Comparison of ENCODE assay signal across 12 mouse cellular contexts in the genomic region with DNA sequence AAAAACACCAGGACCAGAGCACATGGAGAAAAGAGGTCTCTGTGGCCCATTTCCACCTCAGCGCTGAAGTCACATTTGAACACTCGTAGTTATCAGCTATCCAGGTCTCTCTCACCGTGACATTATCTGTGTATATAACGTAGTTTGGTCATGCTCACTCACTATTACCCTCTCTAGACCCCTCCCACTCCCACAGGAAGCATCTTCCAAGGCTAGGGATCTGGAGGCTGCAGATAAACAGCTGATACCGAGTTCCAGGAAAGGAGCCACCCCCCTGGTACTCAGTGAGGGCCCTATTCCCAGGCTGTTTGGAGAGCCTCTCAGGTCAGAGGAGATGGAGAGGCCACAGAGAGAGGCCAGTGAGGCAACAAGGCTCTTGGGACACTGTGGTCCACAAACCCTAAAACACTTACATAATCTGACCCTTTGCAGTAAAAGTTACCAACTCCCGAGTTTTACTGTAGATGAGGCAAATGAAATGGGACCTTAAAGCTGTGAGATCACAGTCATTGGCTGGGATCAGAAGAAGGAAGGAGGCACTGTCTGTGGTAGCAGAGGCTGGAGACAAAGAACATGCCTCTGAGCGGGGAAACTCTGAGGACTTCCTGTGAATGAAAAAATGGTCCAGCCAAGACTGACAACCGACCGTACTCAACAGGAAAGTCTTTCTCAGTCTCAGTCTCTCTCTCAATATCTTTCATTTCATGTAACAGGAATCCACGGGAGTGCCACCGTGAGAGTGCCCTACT. TPM values are rescaled to one million over a fixed set of nuclear protein-coding genes. Genes with fewer than 3 reads are reported as not detected.
A peak's percentile ranks its signal among the peaks of the same experiment; 100 is the strongest.
DNase-seq lines count a peak whose midpoint lies in the region; ATAC-seq and TF ChIP-seq lines count a peak whose summit lies in the region.
"Had no signal": no experiment of that assay in that cellular context is flagged by ENCODE, and none has a peak within 500 bp of the region (broad histone marks: within the 10 kb centered on the region; RNA-seq: fewer than 3 reads in every experiment).

No protein-coding gene starts in this region.

- H3K4me3 ChIP-seq in heart, embryonic 13.5 days = no peak overlapping the region
- no peak overlapping the region for H3K4me3 ChIP-seq in heart, adult 2 months
- no peak overlapping the region; the same call in 1 of the 2 replicates for H3K4me3 ChIP-seq in liver, embryonic 12.5 days
- H3K4me3 ChIP-seq in lung, adult 2 months (replicated peaks; ENCODE audit: extremely low read depth, low read depth, low read length) = no peak overlapping the region

- peaks cover 30% of the 10 kb centered on the region for H3K4me1 ChIP-seq in heart, embryonic 13.5 days
- H3K4me1 ChIP-seq in heart, adult 2 months (ENCODE audit: control insufficient read depth, insufficient read depth, low read length) = peaks cover 3% of the 10 kb centered on the region; the same call in 1 of the 2 replicates
- H3K4me1 ChIP-seq in liver, embryonic 12.5 days = peaks cover 85% of the 10 kb centered on the region
- peaks cover 4% of the 10 kb centered on the region; the same call in 1 of the 2 replicates for H3K4me1 ChIP-seq in lung, adult 2 months (ENCODE audit: control insufficient read depth, insufficient read depth, low read length)

- no peak for TF ChIP-seq EP300 in heart, adult 2 months (IDR thresholded peaks at IDR 0.05; ENCODE audit: insufficient read depth, low read depth, low read length)

- H3K79me2 ChIP-seq in heart, adult 2 months (replicated peaks; ENCODE audit: control insufficient read depth, insufficient read depth, low read length) = no peaks in the 10 kb centered on the region

- TF ChIP-seq POLR2A in heart, adult 2 months (IDR thresholded peaks at IDR 0.05; ENCODE audit: insufficient read depth, low read depth, low read length) = no peak
- TF ChIP-seq POLR2A in lung, adult 2 months (IDR thresholded peaks at IDR 0.05; ENCODE audit: borderline replicate concordance, extremely low read depth, low read depth, low read length) = no peak

- TF ChIP-seq CTCF in heart, adult 2 months (IDR thresholded peaks at IDR 0.05) = no peak
- TF ChIP-seq CTCF in lung, adult 2 months (IDR thresholded peaks at IDR 0.05; ENCODE audit: insufficient read depth, low read length) = no peak

- H3K4me2 ChIP-seq in heart, embryonic 13.5 days = peak overlapping the region; percentile 18; the same call in 1 of the 2 replicates
- H3K4me2 ChIP-seq in liver, embryonic 12.5 days = peak overlapping the region; percentile 97

- ATAC-seq in heart, embryonic 13.5 days (ENCODE audit: extremely low read depth, insufficient number of reproducible peaks, low FRiP score, low TSS enrichment) = no peak
- peak; percentile 94 for ATAC-seq in liver, embryonic 12.5 days

- no peaks in the 10 kb centered on the region for H3K36me3 ChIP-seq in heart, embryonic 13.5 days
- H3K36me3 ChIP-seq in heart, adult 2 months (ENCODE audit: control insufficient read depth, insufficient read depth, low read length) = no peaks in the 10 kb centered on the region
- no peaks in the 10 kb centered on the region for H3K36me3 ChIP-seq in liver, embryonic 12.5 days

- WGBS in heart, embryonic 13.5 days = 58% methylated on average over 11 of the region's 11 CpGs
- WGBS in heart, adult 2 months = 53% methylated on average over 11 of the region's 11 CpGs
- 14% methylated on average over 11 of the region's 11 CpGs for WGBS in liver, embryonic 12.5 days (ENCODE audit: insufficient replicate concordance)
- 50% methylated on average over 11 of the region's 11 CpGs for WGBS in lung, adult 2 months

- H3K27ac ChIP-seq in heart, embryonic 13.5 days (replicated peaks) = 0 out of 2 replicates have a peak overlapping the region, but pooled peaks have one; percentile 20
- no peak overlapping the region for H3K27ac ChIP-seq in heart, adult 2 months
- peak overlapping the region; percentile 97 for H3K27ac ChIP-seq in liver, embryonic 12.5 days

- H3K9me3 ChIP-seq in heart, embryonic 13.5 days = no peaks in the 10 kb centered on the region
- no peaks in the 10 kb centered on the region for H3K9me3 ChIP-seq in liver, embryonic 12.5 days (replicated peaks)

- no peak overlapping the region for H3K9ac ChIP-seq in heart, embryonic 13.5 days
- no peak overlapping the region for H3K9ac ChIP-seq in heart, adult 2 months (ENCODE audit: low read depth, low read length)
- peak overlapping the region; percentile 75 for H3K9ac ChIP-seq in liver, embryonic 12.5 days

- DNase-seq in heart, adult 2 months = no peak
- DNase-seq in CD4-positive helper T cell, adult 2 months (ENCODE audit: low read depth, low spot score) = peak; percentile 33
- peak; percentile 93 for DNase-seq in MEL-GATA-1-ER (ENCODE audit: extremely low read depth, low read depth)
- no peak for DNase-seq in retina, postnatal 1 day
- DNase-seq in kidney, adult 18-20 months = no peak
- DNase-seq in lung, adult 2 months = no peak
- DNase-seq: right cerebral cortex, postnatal 14 days had no signal

- H3K27me3 ChIP-seq in heart, embryonic 13.5 days (replicated peaks) = peaks cover 11% of the 10 kb centered on the region
- H3K27me3 ChIP-seq in heart, adult 2 months (ENCODE audit: control insufficient read depth, insufficient read depth, low read length) = no peaks in the 10 kb centered on the region; the same call in 1 of the 2 replicates
- no peaks in the 10 kb centered on the region for H3K27me3 ChIP-seq in liver, embryonic 12.5 days (replicated peaks)

- intact Hi-C loops in heart, adult 2 months (cut with DNase I) = no loop called here

RNA-seq across cellular contexts. Expression of gene Slc2a3, which starts 38.3 kb away (rescaled TPM):
- 12.1 and 15.4 TPM in 2 replicates for polyA plus RNA-seq in heart, embryonic 13.5 days (2015; fragmentation: Nextera tagmentation; extraction: Ambion mirVana)
- 1 to 10 TPM; 1.6 to 4.7 TPM for total RNA-seq in heart, adult 2 months (2021)
- polyA plus RNA-seq in heart, adult 2 months (2012; rRNA removed) = 3.0 and 3.3 TPM in 2 replicates
- polyA plus RNA-seq in liver, embryonic 12.5 days (2016; fragmentation: Nextera tagmentation; extraction: Ambion mirVana) = 35.5 and 38.7 TPM in 2 replicates
- polyA plus RNA-seq in lung, adult 2 months (2012; rRNA removed) = 2.6 and 7.4 TPM in 2 replicates

RNA-seq across cellular contexts. Expression of gene Nanog, which starts 55.8 kb away (rescaled TPM):
- 0.71 and 0.94 TPM in 2 replicates for polyA plus RNA-seq in heart, embryonic 13.5 days (2015; fragmentation: Nextera tagmentation; extraction: Ambion mirVana)
- not detected for total RNA-seq in heart, adult 2 months (2021)
- not detected in 2 replicates for polyA plus RNA-seq in heart, adult 2 months (2012; rRNA removed)
- 0.12 TPM in 1 of 2 replicates, not detected in the other for polyA plus RNA-seq in liver, embryonic 12.5 days (2016; fragmentation: Nextera tagmentation; extraction: Ambion mirVana)
- 0.09 and 0.28 TPM in 2 replicates for polyA plus RNA-seq in lung, adult 2 months (2012; rRNA removed)
- total RNA-seq: heart, postnatal 25 days; layer of hippocampus, adult 18-20 months; monocyte, adult 5-6 weeks had no signal

RNA-seq across cellular contexts. Expression of gene Foxj2, which starts 56.6 kb away (rescaled TPM):
- 4.8 and 5.6 TPM in 2 replicates for polyA plus RNA-seq in heart, embryonic 13.5 days (2015; fragmentation: Nextera tagmentation; extraction: Ambion mirVana)
- 10 to 100 TPM; 35.2 to 36.3 TPM for total RNA-seq in heart, adult 2 months (2021)
- polyA plus RNA-seq in heart, adult 2 months (2012; rRNA removed) = 19.8 and 20.7 TPM in 2 replicates
- polyA plus RNA-seq in liver, embryonic 12.5 days (2016; fragmentation: Nextera tagmentation; extraction: Ambion mirVana) = 2.0 and 2.4 TPM in 2 replicates
- polyA plus RNA-seq in lung, adult 2 months (2012; rRNA removed) = 16.5 and 19.9 TPM in 2 replicates

Comparison
In these comparisons a context has a peak if more than half of its experiments do, and no peak if none do; other contexts are left out.
1. DNase-seq: peak in CD4-positive helper T cell, adult 2 months (single experiment) and MEL-GATA-1-ER (single experiment); none in heart, adult 2 months (0 of 2), retina, postnatal 1 day (single experiment), kidney, adult 18-20 months (single experiment) and lung, adult 2 months (single experiment).